Mouse (Mus musculus) thymus, adult 18-20 months (tissue): Measurements from ENCODE around the gene Rnf128.
A peak's percentile ranks its signal among the peaks of the same experiment; 100 is the strongest.

Source experiments
- DNase-seq, 2 experiments: peaks; one replicate each; pipeline ENCODE4 v3.0.0; 2022; ENCODE audit warnings: mixed read lengths in 2 of 2

Gene Rnf128

GRCm38 (mm10) chrX:139634758-139635157 is 71.6 kb downstream of the Rnf128 start:
- DNase-seq: no peak

- DNase-seq: no peak
These were observed 76.6 kb downstream of the Rnf128 start for GRCm38 (mm10) chrX:139639744-139640143.

- no peak for DNase-seq
These were observed 77.3 kb downstream of the Rnf128 start for GRCm38 (mm10) chrX:139640418-139640817.

- DNase-seq: no peak
These were observed 89.1 kb downstream of the Rnf128 start for GRCm38 (mm10) chrX:139652226-139652625.

GRCm38 (mm10) chrX:139653292-139653691 is 90.2 kb downstream of the Rnf128 start:
- DNase-seq: no peak

- no peak for DNase-seq
These were observed 91.4 kb downstream of the Rnf128 start for GRCm38 (mm10) chrX:139654350-139655063.

GRCm38 (mm10) chrX:139662111-139662510 is 99.0 kb downstream of the Rnf128 start:
- DNase-seq: no peak

GRCm38 (mm10) chrX:139665829-139666228 is 102.7 kb downstream of the Rnf128 start:
- no peak for DNase-seq

- no peak for DNase-seq
These were observed 121.3 kb downstream of the Rnf128 start for GRCm38 (mm10) chrX:139684410-139684774.

GRCm38 (mm10) chrX:139684775-139685695 is 121.9 kb downstream of the Rnf128 start, which contains the start of gene Tbc1d8b:
Gene Tbc1d8b (plus strand): TSS chrX:139684996.
- peak; percentile 50 to 57 for DNase-seq

GRCm38 (mm10) chrX:139714381-139714780 is 151.3 kb downstream of the Rnf128 start, which contains the start of gene Gm15013:
Gene Gm15013 (minus strand): TSS chrX:139714481.
- DNase-seq: no peak

GRCm38 (mm10) chrX:139722350-139722749 is 159.2 kb downstream of the Rnf128 start:
- DNase-seq: no peak
